Mouse (Mus musculus) right cerebral cortex, postnatal 36 days (tissue): ENCODE data around the gene Shisa5.

ENCODE experiments used
- DNase-seq, 2 experiments: peaks; one replicate each; pipeline ENCODE4 v3.0.0; 2022; ENCODE audit warnings: low spot score in 2 of 2, mixed read lengths in 1 of 2

Gene Shisa5

GRCm38 (mm10) chr9:109022866-109023685 is 15.3 kb upstream of the Shisa5 start:
- peak; percentile 59 to 69 for DNase-seq

DNA sequence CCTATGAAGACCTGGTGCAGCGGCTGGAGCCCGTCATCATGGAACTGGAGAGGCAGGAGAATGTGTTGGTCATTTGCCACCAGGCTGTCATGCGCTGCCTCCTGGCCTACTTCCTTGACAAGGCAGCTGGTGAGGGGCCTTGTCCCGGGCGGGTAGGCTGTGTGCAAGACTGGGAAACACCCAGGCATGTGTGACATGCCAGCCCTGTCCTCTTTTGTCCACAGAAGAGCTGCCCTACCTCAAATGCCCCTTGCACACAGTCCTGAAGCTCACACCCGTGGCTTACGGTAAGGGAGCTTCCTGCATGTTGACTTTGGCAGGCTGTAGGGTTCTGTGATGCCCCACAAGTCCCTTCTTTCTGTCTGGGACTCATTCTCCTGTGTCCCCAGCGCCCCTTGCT is 10.8 kb upstream of the Shisa5 start:
- DNase-seq: no peak

GRCm38 (mm10) chr9:109028421-109028820 is 9.9 kb upstream of the Shisa5 start:
- DNase-seq: no peak

DNA sequence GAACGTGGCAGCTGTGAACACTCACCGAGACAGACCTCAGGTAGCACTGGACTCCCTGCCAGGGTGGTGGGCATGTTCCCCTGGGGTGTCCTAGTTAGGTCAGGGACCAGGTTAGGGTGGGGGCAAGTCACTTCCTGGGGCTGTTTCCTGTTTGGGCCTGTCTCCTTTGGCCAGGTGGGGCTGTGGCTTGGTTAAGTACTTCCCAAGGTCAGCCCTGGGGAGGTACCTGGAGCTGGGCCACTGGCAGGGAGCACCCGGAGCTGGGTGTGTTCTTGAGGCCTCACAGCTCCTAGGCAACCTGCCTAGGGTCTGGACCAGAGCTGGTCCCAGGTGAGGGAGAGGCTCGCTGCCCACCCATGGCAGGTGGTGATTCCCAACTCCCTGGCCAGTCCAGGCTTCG is 9.4 kb upstream of the Shisa5 start:
- DNase-seq: no peak

DNA sequence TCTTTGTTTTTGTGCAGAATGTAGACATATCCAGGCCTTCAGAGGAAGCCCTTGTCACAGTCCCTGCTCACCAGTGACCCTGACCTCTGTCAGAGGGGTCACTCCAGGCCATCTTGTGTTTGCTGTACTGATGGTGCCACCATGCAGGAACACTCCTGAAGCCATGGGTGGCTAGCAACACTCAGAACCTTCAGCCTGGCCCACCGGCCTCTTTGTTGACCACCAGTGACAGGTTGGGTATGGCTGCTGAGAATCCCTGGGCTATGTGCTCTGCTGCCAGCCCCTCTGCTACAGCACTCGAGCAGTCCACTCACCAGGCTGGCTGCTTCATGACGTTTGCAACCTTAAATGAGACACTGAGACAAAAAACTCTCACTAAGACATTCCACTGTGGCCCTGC is 8.1 kb upstream of the Shisa5 start:
- DNase-seq: no peak

DNA sequence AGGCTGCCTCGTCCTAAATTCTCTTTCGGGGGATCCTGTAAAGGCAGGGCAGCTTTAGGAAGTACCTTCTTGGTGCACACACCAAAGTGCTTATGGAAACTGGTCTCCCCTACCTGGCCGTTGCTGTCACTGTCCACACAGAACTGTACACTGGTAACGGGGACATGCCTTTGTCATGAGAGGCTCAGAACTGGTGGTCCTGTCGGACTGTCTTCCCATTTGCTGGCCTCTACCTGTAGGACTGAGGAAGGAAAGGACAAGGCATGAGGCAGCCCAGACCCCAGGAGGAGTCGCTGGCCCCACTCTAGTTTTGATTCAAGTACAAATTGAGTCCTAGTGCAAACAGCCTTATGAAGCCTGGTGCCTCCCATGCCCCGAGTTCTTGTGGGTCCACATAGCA is 7.4 kb upstream of the Shisa5 start:
- no peak for DNase-seq

DNA sequence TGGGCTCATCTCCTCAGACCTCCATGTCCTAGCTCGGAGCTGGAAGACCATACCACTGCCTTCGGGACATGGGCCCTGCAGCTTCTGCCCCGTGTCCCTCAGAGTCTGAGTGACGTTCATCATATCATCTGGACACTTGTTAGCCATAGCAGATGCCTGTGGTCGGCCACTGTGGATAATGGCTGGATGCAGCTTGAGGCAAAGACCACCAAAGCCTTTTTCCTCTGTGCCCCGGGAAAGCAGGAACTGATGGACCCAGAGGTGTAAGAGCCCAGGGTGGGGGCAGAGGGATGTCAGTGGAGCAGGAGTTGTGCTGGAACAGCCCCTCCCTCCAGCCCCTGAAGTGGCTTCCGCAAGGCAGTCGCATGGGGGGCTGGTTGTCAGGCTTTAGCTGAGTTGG is 6.7 kb upstream of the Shisa5 start:
- DNase-seq: no peak

- no peak for DNase-seq
Observed at GRCm38 (mm10) chr9:109032435-109032834, 5.9 kb upstream of the Shisa5 start.

- no peak for DNase-seq
Observed at GRCm38 (mm10) chr9:109038901-109039364, 568 bp downstream of the Shisa5 start.

- no peak for DNase-seq
Observed at GRCm38 (mm10) chr9:109039681-109040080, 1.3 kb downstream of the Shisa5 start.

- no peak for DNase-seq
Observed at GRCm38 (mm10) chr9:109040216-109040615, 1.9 kb downstream of the Shisa5 start.

- DNase-seq: no peak
Observed at GRCm38 (mm10) chr9:109040906-109041305, 2.5 kb downstream of the Shisa5 start.

DNA sequence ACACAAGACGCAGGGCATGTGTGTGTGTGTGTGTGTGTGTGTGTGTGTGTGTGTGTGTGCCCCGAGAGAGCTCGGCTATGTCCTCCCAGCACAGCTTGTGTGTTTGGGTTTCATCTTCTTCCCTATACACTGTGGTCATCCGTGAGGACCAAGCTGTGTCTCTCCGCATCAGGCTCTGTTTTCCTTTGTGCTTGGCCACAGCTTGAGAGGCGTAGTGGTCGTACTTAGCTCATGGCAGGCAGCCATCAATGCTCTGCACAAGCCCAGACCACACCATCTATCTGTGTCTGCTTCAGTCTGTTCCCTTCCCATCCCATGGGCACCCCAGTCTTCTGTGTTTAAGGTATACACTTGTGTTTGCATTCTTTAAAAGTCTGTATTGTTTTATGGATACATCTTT is 3.0 kb downstream of the Shisa5 start:
- no peak for DNase-seq

DNA sequence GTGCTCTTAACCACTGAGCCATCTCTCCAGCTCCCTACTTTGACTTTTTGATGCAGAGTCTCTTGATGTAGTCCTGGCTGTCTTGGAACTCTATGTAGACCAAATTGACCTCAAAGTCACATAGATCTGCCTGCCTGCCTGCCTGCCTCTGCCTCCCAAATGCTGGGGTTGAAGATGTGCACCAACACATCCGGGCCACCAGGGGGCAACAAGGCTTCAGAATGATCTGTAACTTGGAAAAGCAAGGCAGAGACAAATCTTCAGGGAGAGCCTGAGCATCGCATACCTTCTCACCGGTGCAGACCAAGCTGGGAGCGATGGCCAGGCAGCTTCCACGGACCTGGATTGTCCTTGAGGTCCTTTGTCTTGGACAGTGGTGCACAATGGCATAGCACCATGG is 7.9 kb downstream of the Shisa5 start:
- DNase-seq: no peak

DNA sequence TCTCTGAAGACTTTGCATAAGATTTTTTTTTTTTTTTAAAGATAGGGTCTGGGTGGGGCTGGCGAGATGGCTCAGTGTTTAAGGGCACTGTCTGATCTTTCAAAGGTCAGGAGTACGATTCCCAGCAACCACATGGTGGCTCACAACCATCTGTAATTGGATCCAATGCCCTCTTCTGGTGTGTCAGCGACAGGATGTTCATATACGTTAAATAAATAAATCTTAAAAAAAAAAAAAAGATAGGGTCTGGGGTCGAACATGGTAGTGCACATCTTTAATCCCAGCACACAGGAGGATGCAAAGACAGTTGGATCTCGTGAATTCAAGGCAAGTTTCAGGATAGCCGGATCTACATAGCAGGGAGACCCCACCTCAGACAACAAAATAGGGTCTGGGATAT is 11.0 kb downstream of the Shisa5 start:
- DNase-seq: no peak

- no peak for DNase-seq
Observed at GRCm38 (mm10) chr9:109049996-109050673, 11.8 kb downstream of the Shisa5 start.

DNA sequence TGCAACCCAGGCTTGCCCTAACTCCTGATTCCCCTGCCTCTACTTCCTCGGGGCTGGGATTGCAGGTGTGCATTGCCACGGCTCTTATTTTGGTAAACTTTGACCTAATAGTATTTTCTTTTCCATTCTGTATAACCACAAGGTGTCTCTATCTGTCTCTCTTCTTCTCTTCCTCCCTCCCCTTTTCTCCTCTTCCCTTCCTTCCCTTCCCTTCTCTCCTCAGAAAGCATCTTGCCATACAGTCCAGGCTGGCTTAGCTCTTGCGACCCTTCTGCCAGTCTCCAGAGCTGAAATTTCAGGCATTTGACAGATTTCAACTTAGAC is 12.3 kb downstream of the Shisa5 start:
- DNase-seq: no peak

- DNase-seq: no peak
Observed at GRCm38 (mm10) chr9:109051011-109051501, 12.7 kb downstream of the Shisa5 start.

DNA sequence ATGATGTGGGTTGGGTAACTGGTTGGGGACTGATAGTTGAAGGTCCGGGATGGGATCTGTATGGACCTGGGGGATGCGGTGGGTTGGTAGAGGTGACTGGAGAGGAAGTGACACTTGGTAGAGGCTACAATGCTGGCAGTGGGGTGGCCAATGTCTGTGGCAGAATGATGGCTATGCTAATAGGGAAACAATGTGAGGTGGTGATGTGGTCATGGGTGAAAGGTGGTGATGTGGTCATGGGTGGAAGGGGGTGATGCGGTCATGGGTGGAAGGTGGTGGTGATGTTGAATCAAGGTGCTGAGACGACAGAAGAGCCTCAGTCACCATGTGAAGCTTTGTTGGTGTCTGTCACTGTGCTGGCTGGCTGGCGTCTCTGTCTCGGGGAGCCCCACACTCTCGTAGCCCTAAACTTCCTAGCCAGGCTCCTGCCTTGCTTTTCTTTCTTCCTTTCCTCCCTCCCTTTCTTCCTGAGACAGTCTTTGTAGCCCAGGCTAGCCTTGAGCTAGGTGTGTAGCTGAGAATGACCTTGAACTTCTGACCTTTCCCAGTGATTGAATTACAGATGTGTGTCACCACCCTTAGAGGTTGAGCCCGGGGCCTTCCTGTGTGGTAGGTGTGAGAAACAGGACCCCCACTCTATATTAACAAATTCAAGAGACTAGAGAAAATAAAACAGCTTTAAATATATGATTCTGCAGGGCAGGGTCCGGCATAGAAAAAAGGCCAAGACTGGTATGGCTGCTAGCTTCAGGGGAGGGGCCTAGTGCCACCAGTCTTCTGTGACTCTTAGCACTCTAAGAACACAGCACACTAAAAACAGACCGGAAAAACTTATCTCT is 13.5 kb downstream of the Shisa5 start:
- DNase-seq: no peak

- DNase-seq: no peak
Observed at GRCm38 (mm10) chr9:109052490-109053260, 14.3 kb downstream of the Shisa5 start.

- DNase-seq: no peak
Observed at GRCm38 (mm10) chr9:109053366-109053765, 15.0 kb downstream of the Shisa5 start.

- DNase-seq: no peak
Observed at GRCm38 (mm10) chr9:109053851-109054250, 15.5 kb downstream of the Shisa5 start.
